Mouse (Mus musculus) Patski (cell line): ENCODE results near the gene Nfkbil1. TPM values are rescaled to one million over a fixed set of nuclear protein-coding genes. Genes with fewer than 3 reads are reported as not detected.

ENCODE experiments used
- ATAC-seq: fragments of 100-300 bp; one replicate; pipeline ENCODE4 v1.8.0; 2021
- CTCF ChIA-PET: fragments of 350-600 bp; sonication (Branson Sonifier 250); formaldehyde crosslinking; loops from one replicate; lab custom pipeline; 2022; ENCODE audit warnings: inconsistent platforms; lab: Charles Lee
- POLR2A ChIA-PET: fragments of 350-600 bp; sonication (Branson Sonifier 250); formaldehyde crosslinking; loops from one replicate; lab custom pipeline; 2022; ENCODE audit warnings: antibody characterized with exemption, inconsistent platforms; lab: Charles Lee
- DNase-seq: peaks from one replicate; pipeline ENCODE4 v3.0.0-alpha.2; 2011; ENCODE audit warnings: low read depth, low spot score
- H3K27me3 ChIP-seq: fragments of 371-371 bp; one replicate; pipeline ENCODE4 v1.5.1; 2021
- CTCF ChIP-seq: fragments of 100-300 bp; IDR thresholded peaks from one replicate; pipeline ENCODE4 v1.5.1; 2021
- in situ Hi-C: fragments of 300-500 bp; cut with MboI; formaldehyde crosslinking; loops from 3 replicates; pipeline ENCODE4 v1.11.1; 2018; ENCODE audit warnings: low pct_unique_long_range_greater_than_20kb, mixed read lengths
- polyA plus RNA-seq: library from polyadenylated mRNA; unstranded; gene quantifications from one replicate; pipeline ENCODE4 v1.2.3, GENCODE M21; 2021

Gene Nfkbil1
- polyA plus RNA-seq, 1 experiment from 2014 or later: 32.8 TPM

DNA sequence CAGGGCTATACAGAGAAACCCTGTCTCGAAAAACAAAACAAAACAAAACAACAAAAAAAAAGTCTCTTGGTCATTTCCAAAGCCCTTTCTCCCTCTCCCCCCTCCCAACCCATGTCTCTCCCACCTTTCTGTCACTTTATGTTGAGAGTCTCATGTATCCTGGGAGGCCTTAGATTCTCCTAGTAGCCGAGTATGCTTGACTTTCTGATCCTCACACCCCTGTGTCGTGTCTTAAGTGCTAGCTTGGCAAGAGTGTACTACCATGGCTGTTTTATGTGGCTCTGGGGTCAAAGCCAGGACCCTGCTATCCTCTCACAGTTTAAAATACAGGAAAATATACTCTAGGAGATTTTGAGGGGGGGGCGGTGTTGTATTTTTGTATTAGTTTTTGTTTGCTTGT, 48.2 kb downstream of the Nfkbil1 start:
- TF ChIP-seq CTCF: no peak
- ATAC-seq (no peak), DNase-seq (no peak)
- no peaks in the 10 kb centered on the region for H3K27me3 ChIP-seq
- POLR2A ChIA-PET: interaction anchor here (1.0 kb wide), 1 partner anchor 44 kb away, joined by 3 read pairs; no protein-coding TSS in a partner anchor
- CTCF ChIA-PET: interaction anchor here (1.0 kb wide), 1 partner anchor 41 kb away, joined by 3 read pairs; no protein-coding TSS in a partner anchor
- in situ Hi-C loops: no loop called here

DNA sequence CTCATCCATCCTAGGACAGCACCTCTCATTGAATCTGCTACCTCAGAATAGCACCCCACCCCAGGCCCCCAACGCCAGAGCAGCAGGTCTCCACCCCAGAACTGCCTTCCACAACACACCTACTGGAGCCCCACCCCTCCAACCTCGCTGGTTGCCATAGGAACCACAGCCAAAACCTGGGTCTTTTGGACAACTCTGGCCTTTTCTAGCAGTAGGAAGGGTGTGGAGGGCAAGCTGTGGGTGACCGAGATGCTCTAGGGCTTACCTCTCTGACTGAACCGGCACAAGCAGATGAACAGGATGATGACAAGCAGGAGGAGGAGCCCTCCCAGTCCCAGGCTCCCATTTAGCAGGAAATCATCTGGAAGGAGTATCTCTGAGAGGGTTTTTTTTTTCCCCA, 48.9 kb downstream of the Nfkbil1 start:
- in situ Hi-C loops: no loop called here
- no peaks in the 10 kb centered on the region for H3K27me3 ChIP-seq
- POLR2A ChIA-PET: no interaction called here
- no peak for ATAC-seq
- CTCF ChIA-PET: interaction anchor here (1.0 kb wide), 1 partner anchor 42 kb away, joined by 3 read pairs; no protein-coding TSS in a partner anchor
- no peak for TF ChIP-seq CTCF
- no peak for DNase-seq

DNA sequence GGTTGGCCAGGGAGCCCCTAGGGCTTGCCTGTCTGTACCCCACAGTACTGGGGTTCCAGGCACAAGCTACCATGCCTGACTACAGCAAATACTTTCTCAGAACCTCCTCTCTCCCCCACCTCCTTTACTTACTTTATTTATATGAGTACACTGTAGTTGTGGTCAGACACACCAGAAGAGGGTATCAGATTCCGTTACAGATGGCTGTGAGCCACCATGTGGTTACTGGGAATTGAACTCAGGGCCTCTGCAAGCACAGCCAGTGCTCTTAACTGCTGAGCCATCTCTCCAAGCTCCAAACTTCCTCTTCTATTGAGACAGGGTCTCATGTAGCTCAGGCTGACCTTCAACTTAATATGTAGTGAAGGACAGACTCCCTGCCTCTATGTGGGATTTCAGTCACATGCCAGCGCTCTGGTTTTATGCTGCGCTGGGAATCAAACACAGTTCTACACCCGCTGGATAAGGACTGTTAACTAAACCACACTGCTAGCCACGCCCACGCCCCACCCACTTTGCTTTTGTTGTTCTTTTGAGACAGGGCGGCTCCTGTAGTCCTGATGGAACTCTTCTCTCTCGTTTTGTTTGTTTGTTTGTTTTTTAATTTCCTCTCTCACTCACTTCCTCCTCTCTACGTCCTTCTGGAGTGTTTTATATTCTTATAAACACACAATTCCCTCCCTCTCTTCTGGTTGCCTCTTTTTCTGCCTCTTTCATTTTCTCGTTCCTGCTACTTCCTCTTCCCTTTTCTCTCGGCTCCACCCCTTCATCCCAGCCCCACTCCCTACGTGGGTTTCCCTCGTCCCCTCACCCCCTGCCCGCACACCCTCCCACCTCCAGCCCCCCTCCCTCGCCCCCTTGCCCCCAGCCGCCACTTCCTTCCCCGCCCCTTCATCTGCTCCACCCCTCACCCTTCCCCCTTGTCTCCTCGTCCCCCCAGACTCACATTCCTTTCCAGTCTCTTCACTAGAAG, 49.7 kb downstream of the Nfkbil1 start:
- H3K27me3 ChIP-seq: no peaks in the 10 kb centered on the region
- DNase-seq (no peak), ATAC-seq (no peak)
- POLR2A ChIA-PET: no interaction called here
- in situ Hi-C loops: no loop called here
- CTCF ChIA-PET: interaction anchor here (1.2 to 3.9 kb wide), 3 partner anchors 9 to 19 kb away, joined by 3 to 13 read pairs (median 12); no protein-coding TSS in a partner anchor
- no peak for TF ChIP-seq CTCF

DNA sequence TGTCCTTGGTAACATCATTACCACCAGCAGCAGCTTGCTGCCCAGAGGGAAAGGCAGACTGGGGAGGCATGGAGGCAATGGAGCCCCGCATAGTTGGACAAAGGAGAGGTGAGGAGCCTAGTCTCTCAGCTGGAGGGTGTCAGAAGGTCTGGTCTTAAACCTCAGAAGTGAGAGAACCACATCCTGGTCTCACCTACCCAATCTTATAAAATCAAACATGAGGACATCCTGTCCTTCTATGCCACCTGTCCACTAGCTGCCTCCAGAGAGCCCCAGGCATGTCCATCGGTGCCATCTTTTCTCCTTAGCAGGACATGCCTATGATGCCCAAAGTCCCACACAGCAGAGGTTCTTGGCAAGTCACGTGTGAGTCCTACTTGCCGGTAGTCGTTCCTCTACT, 55.5 kb downstream of the Nfkbil1 start:
- H3K27me3 ChIP-seq: no peaks in the 10 kb centered on the region
- DNase-seq: no peak
- in situ Hi-C loops: no loop called here
- no peak for ATAC-seq
- ChIA-PET CTCF (interaction anchor here (0.8 to 1.0 kb wide), 3 partner anchors 11 to 53 kb away, joined by 3 to 5 read pairs (median 4); no protein-coding TSS in a partner anchor), POLR2A (interaction anchor here (0.6 kb wide), 1 partner anchor 9 kb away, joined by 3 read pairs; no protein-coding TSS in a partner anchor)
- no peak for TF ChIP-seq CTCF

DNA sequence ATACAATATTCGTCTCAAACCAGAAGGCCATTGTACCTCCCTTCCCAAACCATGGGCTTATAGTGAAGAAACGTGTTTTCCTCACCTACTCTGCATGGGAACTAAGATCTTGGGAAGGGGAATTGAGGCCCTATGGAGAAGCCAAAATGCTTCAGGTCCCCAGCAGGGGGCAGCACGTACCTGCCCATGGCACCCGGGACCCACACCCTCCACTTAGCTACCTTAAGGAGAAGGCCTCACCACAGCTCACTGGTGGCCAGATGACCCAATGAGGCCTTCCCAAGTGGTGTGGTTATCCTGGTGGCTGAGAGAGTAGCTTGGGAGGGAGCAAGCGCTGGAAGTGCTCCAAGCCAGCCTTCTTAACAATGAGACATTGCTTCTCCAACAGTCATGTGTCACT, 57.1 kb downstream of the Nfkbil1 start:
- in situ Hi-C loops: no loop called here
- TF ChIP-seq CTCF: peak; percentile 93
- DNase-seq (peak; percentile 15), ATAC-seq (peak; percentile 82)
- ChIA-PET POLR2A (no interaction called here), CTCF (interaction anchor here (0.6 to 2.0 kb wide), 11 partner anchors 10 to 194 kb away, joined by 3 to 24 read pairs (median 3); no protein-coding TSS in a partner anchor)
- no peaks in the 10 kb centered on the region for H3K27me3 ChIP-seq

DNA sequence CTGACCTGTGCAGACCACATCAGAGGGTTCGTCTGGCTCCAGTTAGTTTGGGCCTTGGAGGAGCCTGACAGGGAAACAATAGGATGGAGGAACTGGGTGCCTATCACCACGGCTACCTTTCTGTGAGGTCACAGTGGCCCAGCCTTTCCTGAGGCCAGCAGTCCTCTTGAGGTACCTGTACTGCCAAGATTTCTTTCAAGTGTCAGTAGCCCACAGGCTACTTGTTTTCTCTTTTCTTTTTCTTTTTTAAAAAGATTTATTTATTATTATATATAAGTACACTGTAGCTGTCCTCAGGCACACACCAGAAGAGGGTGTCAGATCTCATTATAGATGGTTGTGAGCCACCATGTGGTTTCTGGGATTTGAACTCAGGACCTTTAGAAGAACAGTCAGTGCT, 59.6 kb downstream of the Nfkbil1 start, which contains the start of gene Aif1:
Gene Aif1, minus strand, starts transcription at position 101 of the 400 bp plus-strand sequence.
- DNase-seq (no peak), ATAC-seq (no peak)
- POLR2A ChIA-PET: interaction anchor here (0.6 kb wide), 1 partner anchor 16 kb away, joined by 4 read pairs; no protein-coding TSS in a partner anchor
- no peak for TF ChIP-seq CTCF
- H3K27me3 ChIP-seq: no peaks in the 10 kb centered on the region
- in situ Hi-C loops: no loop called here
- CTCF ChIA-PET: interaction anchor here (12.3 kb wide), 1 partner anchor 57 kb away, joined by 239 read pairs; the partner anchor contains the start of genes Atp6v1g2, Ddx39b and Nfkbil1

DNA sequence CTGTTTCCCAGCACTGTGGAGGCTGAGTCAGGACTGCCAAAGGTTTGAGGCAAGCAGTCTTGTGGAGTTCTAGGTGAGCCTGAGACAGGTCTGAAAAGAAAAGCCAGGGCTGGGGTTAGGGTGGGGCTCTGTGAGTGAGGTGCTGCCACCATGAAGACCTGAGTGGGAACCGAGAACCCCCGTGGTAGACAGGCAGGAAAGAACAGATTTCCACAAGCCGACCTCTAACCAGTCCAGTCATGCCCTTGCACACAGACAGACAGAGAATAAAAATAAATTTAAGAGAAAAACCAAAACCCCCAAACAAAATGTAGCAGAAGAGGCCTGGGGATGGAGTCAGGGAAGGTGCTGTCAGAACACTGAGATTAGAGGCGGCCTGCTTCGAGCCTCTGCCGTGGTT, 60.2 kb downstream of the Nfkbil1 start:
- CTCF ChIA-PET: interaction anchor here (1.0 to 12.3 kb wide), 2 partner anchors 14 to 57 kb away, joined by 3 to 239 read pairs; partner anchors contain the start of genes Atp6v1g2, Ddx39b and Nfkbil1

DNA sequence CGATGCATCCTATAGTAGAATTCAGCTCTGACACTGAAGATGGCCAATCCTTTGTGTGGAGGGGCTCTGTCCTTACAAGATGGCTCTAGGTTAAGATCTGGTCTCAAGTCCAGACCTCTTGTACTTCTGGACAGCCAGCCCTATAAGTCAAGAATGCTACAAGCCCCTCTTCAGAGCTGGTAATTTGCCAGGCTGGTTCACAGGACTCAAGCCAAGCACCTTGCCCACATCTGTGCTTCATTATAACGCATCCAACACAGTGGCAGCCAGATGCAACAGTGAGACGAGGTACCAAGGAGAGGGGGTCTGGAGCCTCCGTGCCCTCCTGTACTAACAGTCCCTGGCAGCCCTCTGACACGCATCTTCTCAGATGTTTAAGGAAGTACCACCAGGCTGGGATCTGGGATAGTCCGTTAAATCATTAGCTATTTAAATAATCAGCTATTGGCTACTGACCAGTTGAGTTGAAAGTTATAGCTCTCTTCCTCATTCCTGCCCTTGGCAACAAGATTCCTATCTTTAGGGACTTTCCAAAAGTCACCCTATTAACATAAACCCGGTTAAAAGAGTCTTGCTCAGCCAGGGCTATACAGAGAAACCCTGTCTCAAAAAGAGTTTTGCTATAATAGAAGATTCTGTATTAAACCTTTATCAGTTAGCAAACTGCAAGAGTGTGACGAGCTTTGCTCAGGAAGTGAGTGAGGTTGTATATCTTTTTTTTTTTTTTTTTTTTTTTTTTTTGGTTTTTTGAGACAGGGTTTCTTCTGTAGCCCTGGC, 61.2 kb downstream of the Nfkbil1 start:
- DNase-seq (no peak), ATAC-seq (no peak)
- no peak for TF ChIP-seq CTCF
- ChIA-PET CTCF (interaction anchor here (1.0 to 12.3 kb wide), 2 partner anchors 15 to 58 kb away, joined by 3 to 239 read pairs; partner anchors contain the start of genes Atp6v1g2, Ddx39b and Nfkbil1), POLR2A (interaction anchor here (1.3 kb wide), 1 partner anchor 58 kb away, joined by 7 read pairs; no protein-coding TSS in a partner anchor)
- in situ Hi-C loops: no loop called here
- no peaks in the 10 kb centered on the region for H3K27me3 ChIP-seq

More for the DNA sequence above, 60.2 kb downstream of the Nfkbil1 start:
- no peak for TF ChIP-seq CTCF
- ATAC-seq: no peak
- in situ Hi-C loops: no loop called here
- POLR2A ChIA-PET: interaction anchor here (0.6 to 1.3 kb wide), 2 partner anchors 17 to 57 kb away, joined by 4 to 7 read pairs; no protein-coding TSS in a partner anchor
- no peak for DNase-seq
- H3K27me3 ChIP-seq: no peaks in the 10 kb centered on the region

DNA sequence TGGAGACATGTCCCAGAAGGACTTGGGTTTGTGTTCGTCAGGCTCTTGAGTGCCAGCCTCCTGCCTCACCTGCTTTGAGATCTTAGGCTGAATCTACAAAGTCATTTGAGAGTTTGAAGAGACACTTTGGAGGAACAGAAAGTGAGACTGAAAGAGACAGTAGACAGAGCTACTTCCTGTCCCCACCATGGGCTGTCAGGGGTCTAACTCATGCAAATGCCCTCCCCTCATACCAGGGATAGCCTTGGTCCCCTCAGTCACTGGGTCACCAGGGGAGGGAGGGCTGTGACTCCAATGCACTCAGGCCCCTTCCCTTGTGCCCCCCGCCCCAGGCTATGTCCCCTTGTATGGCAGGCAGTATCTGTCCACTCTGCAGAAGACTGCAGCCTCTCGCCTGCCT, 62.3 kb downstream of the Nfkbil1 start:
- no peak for DNase-seq

More for the DNA sequence above, 62.3 kb downstream of the Nfkbil1 start:
- no peaks in the 10 kb centered on the region for H3K27me3 ChIP-seq
- ChIA-PET CTCF (interaction anchor here (12.3 kb wide), 1 partner anchor 59 kb away, joined by 239 read pairs; the partner anchor contains the start of genes Atp6v1g2, Ddx39b and Nfkbil1), POLR2A (no interaction called here)
- TF ChIP-seq CTCF: no peak
- in situ Hi-C loops: no loop called here
- ATAC-seq: no peak
